Mouse (Mus musculus): ENCODE measurements around the gene Idh3g.

Idh3g gene

DNA sequence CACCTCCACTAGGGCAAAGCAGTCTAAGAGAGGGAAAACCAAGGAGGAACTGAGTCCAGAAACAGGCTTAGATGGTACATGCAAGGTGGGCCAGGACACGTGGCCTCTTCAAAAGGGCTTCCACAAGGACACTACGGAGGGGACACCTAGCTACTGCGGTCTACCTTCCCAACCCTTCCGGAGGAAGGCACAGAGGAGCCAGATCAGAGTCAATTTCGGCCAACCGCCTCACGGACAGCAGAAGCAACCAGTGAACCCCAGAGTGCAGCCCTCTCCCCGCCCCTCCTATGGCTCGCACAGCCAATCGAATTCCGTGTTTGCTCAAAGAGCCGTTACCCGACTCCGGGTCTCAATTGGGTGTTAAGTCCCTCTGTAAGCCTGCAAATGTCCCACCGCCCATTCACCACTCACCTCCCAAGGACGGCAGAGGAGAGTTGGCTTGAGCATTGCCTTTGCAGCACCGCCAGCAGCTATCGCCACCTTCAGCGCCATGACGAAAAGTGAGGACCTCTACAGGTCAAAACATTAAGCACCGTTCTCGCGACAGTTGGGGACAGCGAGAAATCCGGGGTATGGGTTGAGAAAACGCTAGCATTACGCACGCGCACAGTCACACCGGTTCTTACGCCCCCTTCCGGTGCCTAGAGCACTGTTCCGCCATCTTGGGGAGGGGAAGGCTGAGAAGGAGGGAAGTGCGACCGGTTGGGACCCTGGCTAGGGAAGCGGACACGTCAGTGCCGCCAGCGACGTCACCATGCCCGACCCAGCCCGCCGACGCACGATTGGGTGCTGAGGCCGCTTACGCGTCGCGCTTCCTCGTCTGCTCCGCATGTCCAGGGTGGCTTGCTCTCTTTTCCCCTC is at the start of gene Idh3g, which contains the start of gene Ssr4:
Gene Idh3g, minus strand, starts transcription at position 534 of the 861 bp plus-strand sequence.
Gene Ssr4, plus strand, starts transcription at position 665 of the 861 bp plus-strand sequence.
- peak; percentile 93 for DNase-seq

DNA sequence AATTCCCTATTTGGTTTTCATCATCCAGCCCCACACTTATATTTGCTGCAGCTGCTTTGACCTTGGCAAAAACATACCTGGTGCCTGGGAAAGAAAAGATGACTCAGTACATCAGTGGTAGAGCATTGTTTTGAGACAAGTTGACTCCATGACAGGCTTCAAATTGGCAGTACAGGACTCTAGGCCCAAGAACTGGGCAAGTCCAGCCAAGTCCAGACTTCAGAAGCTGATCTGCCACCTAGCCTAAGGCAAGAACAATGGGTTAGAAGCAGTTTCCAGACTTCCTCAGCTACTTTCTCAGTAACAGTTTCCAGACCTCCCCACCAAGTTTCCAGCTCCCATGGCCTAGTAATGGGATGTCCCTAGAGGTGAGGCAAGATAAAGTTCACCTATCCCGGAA is 49.0 kb upstream of the Idh3g start:
- DNase-seq = no peak

DNA sequence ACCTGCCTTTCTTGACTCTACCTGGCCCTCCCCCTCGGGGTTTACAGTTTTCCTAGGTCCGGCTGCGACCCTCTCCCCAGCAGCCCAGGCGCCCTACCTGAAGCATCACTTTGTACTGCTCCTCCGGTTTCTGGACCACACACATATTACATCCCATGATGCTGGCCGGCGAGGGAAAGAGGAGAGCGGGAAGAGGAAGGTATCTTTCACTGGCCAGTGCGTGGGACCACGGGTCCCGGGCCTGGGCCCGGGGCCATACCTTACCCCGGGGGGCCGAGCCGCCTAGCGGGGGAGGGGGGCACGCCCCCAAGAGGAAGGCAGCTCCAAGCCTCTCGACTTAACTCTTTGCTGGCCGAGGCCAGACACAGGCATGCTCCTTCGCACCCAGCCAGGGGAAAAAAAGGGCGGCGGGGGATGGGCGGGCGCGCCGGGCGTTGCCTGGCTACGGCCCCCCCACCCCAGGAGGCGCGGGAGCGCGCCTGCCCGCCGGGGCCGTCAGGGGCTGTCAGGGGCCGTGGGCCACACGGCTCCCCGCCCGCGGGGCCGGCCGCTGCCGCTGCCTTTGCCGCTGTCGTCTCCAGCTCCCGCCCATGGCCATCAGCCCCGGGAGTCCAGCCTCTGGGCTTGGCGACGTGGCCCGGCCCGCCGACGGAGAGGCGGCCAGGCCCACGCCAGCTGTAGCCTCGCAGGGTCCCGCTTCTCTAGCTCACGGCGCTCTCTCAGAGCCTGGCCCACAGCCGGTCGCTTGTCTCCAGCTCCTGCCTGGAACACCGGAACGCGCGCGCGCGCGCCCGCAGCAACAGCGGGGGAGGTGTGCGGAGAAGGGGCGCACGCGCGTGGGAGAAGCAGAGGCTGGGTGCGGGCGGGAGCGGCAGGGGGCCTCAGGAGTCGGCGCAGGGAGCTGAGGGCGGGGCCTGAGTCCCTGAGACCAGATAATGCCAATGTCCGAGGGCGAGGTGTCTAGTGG is 37.8 kb upstream of the Idh3g start, which contains the start of gene Pdzd4:
Gene Pdzd4, minus strand, starts transcription at position 785 of the 967 bp plus-strand sequence.
- DNase-seq = peak; percentile 61

DNA sequence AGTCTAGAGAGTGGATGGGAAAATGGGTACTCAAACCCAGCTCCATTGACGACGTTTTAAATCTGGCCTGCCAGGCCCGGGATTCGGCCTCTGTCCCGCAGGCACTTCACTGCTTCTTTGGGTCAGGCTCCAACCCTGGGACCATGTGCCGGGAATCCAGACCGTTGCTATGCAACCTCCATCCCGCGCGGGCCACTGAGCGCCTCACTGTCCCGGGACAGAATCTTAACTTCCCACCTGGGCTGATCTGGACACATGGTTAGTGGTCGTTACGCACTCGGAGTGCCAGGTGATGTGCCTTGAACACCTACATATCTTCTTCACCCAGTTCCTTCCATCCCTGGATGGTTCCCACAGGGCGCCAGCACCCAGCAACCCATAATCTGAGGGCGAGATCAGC is 37.0 kb upstream of the Idh3g start:
- no peak for DNase-seq

DNA sequence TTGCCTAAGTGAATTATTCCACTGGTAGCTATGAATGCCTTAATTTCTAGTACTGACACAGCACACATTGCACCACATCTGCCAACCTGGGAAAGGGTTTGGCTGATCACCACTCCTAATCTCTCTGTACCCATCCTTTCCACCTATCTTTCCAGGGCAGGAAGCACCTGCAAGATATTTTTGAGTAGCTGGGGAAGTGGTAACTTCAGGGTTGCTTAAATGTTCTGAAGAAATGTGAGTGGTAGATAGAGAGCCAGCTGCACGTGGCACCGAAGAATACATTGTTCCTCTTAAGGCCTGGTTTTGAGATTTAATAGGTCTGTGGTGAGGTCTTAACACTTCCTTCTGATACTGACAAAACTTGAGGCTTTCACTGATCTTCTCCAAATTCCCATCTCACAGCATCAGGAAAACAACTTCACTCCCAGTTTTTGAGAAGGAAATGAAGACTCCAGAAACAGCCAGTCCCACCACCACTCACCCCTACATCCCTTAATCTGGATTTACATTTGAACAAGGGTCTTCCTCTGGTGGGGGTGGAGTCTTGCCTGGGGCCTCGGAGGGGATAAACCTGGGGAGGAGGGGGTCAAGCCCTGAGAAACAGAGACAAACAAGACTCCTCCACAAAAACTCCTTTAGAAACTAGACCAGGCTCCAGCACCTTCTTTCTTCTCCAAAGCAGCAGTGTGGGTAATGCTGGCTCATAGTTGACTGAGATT is 30.1 kb upstream of the Idh3g start:
- no peak for DNase-seq

DNA sequence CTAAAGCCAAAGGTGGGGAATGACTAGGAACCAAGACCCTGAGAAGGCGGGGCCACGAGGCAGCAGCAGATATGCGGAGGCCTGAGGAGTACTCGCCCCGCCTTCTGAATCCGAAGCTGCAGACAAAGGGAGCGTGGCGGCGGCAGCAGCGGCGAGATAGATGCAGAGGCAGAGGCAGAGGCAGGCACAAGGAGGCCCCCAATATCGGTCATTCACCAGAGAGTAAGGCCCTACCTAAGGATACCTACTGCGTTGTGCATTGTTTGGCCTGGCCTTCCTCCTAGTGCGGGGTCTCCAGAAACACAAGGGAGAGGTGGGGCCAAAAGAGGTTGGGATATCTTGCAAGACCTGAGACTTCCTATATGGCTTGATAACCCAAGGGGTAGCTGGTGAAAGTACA is 28.4 kb upstream of the Idh3g start:
- DNase-seq = peak; percentile 24

DNA sequence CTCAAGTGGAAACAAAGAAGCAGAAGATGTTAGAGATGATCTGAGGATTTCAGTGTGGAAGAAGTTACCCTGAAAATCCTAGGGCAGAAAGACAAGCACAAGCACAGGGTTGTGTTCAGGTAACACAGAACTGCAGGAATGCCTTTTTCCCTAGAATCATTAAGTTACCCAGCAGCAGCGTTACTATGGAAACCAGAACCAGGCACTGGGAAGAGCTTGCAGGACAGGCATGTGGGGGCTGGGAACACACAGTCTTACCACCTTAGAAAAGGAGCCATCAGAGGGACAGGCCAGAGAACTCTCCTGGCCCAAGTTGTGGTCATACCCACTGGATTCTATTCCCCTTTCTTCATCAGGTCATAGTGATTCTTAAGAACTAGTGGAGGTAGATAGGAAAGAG is 19.1 kb upstream of the Idh3g start:
- no peak for DNase-seq

DNA sequence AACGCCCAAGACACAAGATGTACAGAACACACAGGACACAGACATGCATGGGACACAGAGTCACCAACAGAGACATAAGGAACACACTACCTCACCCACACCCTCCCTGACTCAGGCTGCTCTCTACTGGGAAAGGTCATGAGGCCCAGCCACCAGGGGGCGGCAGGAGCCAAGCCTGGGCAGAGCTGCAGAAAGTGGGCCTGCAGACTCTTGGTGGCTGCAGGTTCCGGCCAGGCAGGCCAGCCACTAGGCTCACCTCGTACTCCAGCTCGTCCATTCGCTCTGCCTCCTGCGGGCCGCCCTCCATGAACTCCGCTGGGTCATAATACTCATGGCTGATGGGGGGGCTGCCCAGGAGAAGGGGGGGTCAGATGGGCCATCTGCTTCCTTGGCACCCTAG is 11.8 kb upstream of the Idh3g start:
- peak; percentile 79 for DNase-seq

DNA sequence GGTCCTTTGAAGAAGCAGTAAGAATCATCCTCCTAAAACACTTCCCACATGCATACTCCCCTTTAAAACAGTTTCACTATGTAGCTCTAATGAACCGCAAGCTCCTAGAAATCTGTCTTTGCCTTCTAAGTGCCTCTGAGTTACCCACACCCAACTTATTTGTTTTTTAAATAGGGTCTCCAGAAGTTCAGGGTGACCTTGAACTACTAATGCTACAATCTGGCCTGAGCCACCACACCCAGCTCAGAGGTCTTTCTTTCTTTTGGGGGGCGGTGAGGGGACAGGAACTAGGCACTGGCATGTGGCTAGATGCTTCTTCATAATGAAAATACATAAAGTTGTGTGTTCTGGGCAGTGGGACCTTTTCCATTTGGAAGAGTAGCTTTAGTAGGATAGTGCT is 10.8 kb upstream of the Idh3g start:
- no peak for DNase-seq

DNA sequence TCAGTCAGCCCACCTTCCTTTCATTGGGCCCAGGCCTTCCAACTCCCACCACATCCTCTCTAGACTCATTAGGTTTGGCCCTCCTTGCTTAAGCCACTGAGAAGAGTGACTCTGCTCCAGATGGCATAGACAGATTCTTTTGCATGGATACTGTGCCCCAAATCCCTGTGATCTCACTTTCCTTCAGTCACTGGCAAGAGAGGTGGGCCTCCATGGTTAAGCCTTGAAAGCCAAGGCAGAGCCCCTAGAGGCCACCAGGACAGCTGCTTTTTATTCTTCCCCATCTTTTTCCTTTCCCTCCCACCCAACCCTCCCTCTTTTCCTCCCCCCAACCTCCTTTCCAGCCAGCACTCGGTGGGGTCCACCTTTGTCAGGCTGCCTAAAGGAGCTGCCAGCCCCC is 6.8 kb upstream of the Idh3g start:
- DNase-seq = no peak

DNA sequence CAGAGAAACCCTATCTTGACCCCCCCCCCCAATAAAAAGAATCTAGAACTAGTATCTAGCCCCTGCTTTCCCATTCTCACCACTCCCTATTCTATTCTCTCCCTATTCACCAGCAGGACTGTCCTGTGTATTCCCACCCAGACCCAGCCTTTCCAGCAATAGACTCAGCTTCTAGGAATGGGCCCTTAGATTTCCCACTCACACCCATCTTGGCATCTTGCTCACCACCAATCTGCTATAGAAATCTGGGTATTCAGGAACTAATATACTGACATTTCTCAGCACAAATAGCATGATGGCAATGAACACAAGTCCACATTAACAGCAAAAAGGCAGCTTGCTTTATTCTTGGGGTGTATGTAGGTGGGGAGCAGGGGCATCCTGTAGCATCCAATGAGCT is 6.3 kb upstream of the Idh3g start:
- no peak for DNase-seq

DNA sequence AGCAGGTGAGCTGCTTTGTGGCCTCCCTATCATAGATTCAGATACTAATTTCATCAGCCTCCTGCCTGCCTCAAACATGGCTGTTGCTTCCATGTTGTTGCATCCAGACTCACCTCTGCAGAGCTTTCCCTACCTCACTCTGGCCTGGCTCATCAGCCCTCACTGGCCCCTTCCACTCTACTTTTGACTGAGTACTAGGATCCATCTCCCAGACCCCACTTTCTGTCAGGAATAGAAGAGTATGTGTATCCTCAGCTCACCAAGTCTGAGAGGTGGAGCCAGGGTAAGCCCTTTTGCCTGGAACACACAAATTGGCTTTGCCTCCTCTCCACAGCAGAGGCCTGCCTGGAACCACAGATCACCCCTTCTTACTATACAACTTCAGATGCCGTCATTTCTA is 1.8 kb upstream of the Idh3g start:
- DNase-seq = no peak

DNA sequence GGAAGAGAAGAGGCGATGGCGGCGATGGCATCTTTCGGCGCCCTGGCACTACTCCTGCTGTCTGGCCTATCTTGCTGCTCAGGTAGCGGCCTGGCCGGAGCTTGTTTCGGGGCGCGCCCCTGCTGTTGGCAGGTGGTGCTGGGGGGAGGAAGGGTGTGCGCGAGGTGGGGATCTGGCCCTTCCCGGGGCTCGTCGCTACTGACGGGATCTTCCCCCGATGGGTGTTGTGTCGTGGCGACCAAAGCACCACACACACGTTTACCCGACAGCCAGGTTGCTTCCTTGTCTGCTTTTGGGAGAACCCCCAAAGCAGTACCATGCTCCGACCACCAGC is 495 bp upstream of the Idh3g start:
- no peak for DNase-seq

DNA sequence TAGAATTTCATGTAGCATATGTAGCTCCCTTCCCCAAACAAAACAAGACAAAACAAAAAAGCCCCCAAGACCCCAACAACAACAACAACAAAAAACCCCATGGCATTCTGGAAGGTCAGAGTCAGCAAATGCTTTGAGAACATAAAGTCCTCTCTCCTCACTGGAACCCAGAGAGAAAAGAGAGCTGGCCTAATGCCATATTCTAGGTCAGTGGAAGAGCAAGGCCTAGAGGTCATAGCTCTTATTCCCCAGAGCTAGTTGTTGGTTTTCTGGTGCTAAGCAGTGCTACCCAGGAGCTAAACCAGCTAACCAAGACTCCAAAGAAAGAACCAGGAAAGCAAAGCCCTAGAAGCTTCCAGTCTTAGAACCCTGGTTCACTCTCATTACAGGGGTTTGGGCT is 1.0 kb downstream of the Idh3g start:
- DNase-seq = no peak

DNA sequence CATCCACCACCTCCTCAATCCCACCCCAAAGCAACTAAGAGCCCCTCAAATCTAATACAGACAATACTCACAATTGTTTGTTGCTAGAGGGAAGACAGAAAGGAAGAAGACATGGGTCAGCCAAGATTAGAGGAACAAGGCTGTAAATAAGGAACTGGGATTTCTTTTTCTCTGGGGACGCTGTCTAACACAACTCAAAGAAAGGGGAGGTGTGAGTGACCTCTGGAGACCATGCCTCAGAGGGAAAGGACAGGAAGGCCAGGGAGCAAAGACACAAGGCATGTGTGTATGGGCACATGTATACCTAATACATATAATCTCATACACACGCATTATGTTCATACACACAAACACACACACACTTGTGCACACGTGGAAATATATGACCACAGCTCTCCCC is 4.5 kb downstream of the Idh3g start:
- no peak for DNase-seq

DNA sequence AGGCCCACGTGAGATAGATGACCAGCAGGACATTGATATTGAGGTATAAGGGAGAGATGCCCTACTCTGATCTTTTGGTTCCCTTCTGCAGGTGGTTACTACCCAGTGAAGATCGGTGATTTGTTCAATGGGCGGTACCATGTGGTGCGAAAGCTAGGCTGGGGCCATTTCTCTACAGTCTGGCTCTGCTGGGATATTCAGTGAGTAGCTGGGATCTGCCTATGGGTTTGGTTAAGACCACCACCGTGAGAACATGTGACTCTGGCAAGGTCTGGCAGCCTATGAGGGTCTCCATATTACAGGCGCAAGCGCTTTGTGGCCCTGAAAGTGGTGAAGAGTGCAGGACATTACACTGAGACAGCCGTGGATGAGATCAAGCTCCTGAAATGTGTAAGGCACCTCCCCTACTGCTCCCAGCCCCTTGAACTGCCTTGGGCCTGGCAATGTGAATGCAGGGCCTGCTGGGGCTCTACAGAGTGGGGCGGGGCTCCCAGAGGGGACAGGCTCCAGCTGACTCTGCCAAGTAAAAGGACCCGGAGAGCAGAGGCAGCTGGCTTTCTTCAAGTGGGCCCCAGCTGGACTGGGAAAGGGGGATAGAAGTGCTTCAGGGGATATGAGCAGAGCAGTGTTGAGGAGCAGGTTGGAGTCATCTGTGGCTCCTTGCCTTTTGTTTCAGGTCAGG is 11.8 kb downstream of the Idh3g start:
- no peak for DNase-seq

DNA sequence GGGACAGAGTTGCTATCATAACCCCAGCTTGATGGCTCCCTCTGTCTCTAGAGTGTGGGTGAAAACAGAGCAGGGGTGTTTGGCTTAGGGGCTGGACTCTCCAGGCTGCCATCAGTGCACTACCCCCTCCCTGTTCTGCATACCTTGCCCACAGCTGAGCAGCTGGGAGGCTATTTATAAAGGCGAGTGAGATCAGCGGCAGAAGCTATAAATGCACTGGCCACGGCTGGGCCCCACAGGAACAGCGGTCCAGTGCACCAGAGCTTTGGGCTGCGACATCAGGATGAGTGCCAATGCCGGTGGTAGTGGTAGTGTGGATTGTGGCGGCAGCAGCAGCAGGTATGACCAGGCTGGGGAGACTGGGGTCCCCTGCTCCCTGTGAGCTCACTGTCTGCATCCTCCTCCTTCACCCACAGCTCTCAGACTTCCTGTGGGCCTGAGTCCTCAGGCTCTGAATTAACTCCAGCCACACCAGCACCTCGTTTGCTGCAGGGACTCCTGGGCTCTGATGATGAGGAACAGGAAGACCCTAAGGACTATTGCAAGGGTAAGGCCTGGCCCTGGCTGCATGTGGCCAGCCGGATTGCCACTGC is 12.4 kb downstream of the Idh3g start, which contains the start of gene Srpk3:
Gene Srpk3, plus strand, starts transcription at position 238 of the 593 bp plus-strand sequence.
- DNase-seq = no peak

DNA sequence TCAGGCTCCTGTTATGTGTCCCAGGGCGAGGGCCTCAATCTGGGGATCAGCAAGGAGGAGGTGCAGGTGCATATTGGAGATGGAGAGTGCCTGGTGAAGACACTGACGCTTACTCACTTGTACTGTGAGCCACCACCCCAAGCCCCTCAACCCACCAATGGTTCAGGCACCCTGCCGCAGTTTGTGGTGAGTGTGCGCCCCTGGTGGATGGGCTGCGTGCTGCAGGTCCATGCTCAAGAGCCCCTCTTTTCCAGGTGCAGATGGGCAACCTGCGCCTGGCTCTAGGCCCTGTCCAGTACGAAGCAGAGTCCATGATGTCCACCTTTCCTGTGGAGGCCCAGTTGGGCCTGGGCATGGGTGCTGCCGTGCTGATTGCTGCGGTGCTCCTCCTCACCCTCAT is 19.4 kb downstream of the Idh3g start:
- DNase-seq = peak; percentile 31

DNA sequence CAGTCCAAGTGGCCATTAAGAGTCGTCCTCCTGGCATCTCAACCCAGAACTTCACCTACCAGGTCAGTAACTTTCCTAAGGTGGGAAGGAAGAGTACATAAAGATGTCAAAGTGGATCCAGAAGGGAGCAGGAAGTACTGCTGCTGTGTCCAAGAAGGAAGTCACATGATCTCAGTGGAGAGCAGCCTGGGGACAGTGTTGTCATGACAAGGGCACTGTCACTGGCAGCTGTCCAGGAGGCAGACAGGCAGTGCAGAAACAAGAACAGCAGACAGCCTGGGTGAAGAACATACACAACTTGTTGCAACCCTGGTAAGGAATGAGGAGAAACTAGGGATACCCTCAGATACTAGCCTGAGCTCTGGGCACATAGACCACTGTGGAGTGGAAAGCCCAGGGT is 21.4 kb downstream of the Idh3g start:
- DNase-seq = no peak

DNA sequence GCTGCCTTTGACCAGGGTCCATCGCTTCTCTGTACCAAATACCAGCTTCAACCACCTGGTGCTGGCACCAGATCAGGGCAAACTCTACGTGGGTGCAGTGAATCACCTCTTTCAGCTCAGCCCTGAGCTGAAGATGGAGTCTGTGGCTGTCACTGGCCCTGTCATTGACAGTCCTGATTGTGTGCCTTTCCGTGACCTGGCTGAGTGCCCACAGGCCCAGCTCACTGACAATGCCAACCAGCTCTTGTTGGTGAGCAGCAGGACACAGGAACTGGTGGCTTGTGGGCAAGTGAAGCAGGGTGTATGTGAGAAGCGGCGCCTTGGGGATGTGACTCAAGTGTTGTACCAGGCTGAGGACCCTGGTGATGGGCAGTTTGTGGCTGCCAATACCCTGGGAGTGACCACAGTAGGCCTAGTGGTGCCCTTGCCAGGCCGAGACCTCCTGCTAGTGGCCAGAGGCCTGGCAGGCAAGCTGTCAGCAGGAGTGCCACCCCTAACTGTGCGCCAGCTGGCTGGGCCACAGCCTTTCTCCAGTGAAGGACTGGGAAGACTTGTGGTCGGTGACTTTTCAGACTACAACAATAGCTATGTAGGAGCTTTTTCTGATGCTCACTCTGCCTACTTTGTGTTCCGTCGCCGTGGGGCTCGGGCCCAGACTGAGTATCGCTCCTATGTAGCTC is 27.9 kb downstream of the Idh3g start:
- DNase-seq = no peak
